28 mouse cellular contexts compared by ENCODE assay signal in the genomic region with DNA sequence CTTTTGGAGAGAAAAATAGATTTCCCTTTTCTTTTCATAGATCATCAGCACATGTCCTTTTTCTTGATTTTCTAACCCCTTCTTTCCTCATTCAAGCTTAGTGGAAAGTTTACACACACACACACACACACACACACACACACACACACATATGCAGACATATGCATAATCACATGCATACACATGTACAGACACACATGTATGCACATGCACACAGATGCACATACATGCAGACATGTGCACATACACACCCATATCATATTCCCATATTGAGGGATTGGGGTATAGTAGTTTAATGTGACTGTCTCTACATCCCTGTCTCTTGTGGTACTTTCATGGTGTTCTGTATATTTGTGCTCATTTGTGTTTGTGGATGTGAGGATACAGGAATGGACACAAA.
DNase-seq lines count a peak whose midpoint lies in the region; ATAC-seq and TF ChIP-seq lines count a peak whose summit lies in the region.
"Had no signal": no experiment of that assay in that cellular context is flagged by ENCODE, and none has a peak within 500 bp of the region (broad histone marks: within the 10 kb centered on the region; RNA-seq: fewer than 3 reads in every experiment).

No protein-coding gene starts in this region.

- H3K4me2 ChIP-seq in forebrain, postnatal 0 days (ENCODE audit: low read depth) = no peak overlapping the region
- H3K4me2 ChIP-seq in forebrain, embryonic 13.5 days = no peak overlapping the region
- 0 out of 2 replicates have a peak overlapping the region, but pooled peaks have one; percentile 7 for H3K4me2 ChIP-seq in midbrain, embryonic 12.5 days (replicated peaks)
- H3K4me2 ChIP-seq in neural tube, embryonic 13.5 days = no peak overlapping the region
- no peak overlapping the region for H3K4me2 ChIP-seq in intestine, embryonic 16.5 days (ENCODE audit: low read depth, low read length)
- H3K4me2 ChIP-seq: hindbrain, embryonic 13.5 days; kidney, embryonic 15.5 days; liver, embryonic 12.5 days had no signal

- no peak for ATAC-seq in forebrain, postnatal 0 days
- peak; percentile 44 for ATAC-seq in forebrain, embryonic 13.5 days
- ATAC-seq in midbrain, embryonic 12.5 days (ENCODE audit: low FRiP score, low read depth) = peak; percentile 23; the same call in 1 of the 2 replicates
- ATAC-seq in neural tube, embryonic 13.5 days (ENCODE audit: low read depth) = 0 out of 2 replicates have a peak, but pooled peaks have one; percentile 44
- no peak for ATAC-seq in intestine, embryonic 16.5 days
- ATAC-seq: activated CD4-positive, CD25-positive, alpha-beta regulatory T cell, adult 4 months; liver, embryonic 12.5 days; liver, postnatal 0 days had no signal

- TF ChIP-seq CTCF in forebrain, postnatal 0 days (IDR thresholded peaks at IDR 0.05; ENCODE audit: low read depth) = no peak
- TF ChIP-seq CTCF in gastrocnemius, adult 2 months (IDR thresholded peaks at IDR 0.05) = no peak

- intact Hi-C loops in gastrocnemius, adult 2 months (cut with DNase I) = no loop called here

- H3K4me1 ChIP-seq in forebrain, embryonic 10.5 days = peaks cover 12% of the 10 kb centered on the region
- H3K4me1 ChIP-seq in forebrain, postnatal 0 days (ENCODE audit: insufficient read depth) = peaks cover 3% of the 10 kb centered on the region; the same call in 1 of the 2 replicates
- peaks cover 13% of the 10 kb centered on the region for H3K4me1 ChIP-seq in forebrain, embryonic 13.5 days
- H3K4me1 ChIP-seq in midbrain, embryonic 12.5 days = peaks cover 12% of the 10 kb centered on the region
- peaks cover 10% of the 10 kb centered on the region for H3K4me1 ChIP-seq in neural tube, embryonic 13.5 days (replicated peaks)
- no peaks in the 10 kb centered on the region for H3K4me1 ChIP-seq in intestine, embryonic 16.5 days (ENCODE audit: control insufficient read depth, insufficient read depth, low read length)
- H3K4me1 ChIP-seq: heart, embryonic 10.5 days; kidney, embryonic 15.5 days; liver, embryonic 12.5 days had no signal

- H3K4me3 ChIP-seq in forebrain, embryonic 10.5 days = no peak overlapping the region
- no peak overlapping the region for H3K4me3 ChIP-seq in forebrain, postnatal 0 days (ENCODE audit: low read depth, low read length)
- no peak overlapping the region for H3K4me3 ChIP-seq in forebrain, embryonic 13.5 days
- no peak overlapping the region for H3K4me3 ChIP-seq in midbrain, embryonic 12.5 days
- no peak overlapping the region for H3K4me3 ChIP-seq in neural tube, embryonic 13.5 days
- H3K4me3 ChIP-seq in intestine, embryonic 16.5 days (ENCODE audit: low read length) = no peak overlapping the region
- no peak overlapping the region for H3K4me3 ChIP-seq in gastrocnemius, adult 2 months
- H3K4me3 ChIP-seq: erythroblast, embryonic 14.5 days; heart, embryonic 10.5 days; hindbrain, embryonic 13.5 days; kidney, embryonic 15.5 days; layer of hippocampus, adult 2 months; liver, embryonic 12.5 days had no signal

- DNase-seq in forebrain, embryonic 10.5 days (ENCODE audit: extremely low spot score, low spot score) = no peak
- no peak for DNase-seq in forebrain, postnatal 0 days
- no peak for DNase-seq in urinary bladder, postnatal 25 days (ENCODE audit: low spot score)
- DNase-seq in gastrocnemius, adult 2 months = no peak
- DNase-seq: adrenal gland, adult 2 months; cerebellum, adult 2 months; cerebellum, postnatal 14 days; gastrocnemius, postnatal 25 days; heart, adult 11 months; heart, postnatal 36 days; kidney, adult 18-20 months; kidney, postnatal 36 days; liver, postnatal 0 days; lung, postnatal 36 days; right cerebral cortex, postnatal 14 days; thymus, postnatal 14 days had no signal

- no peak overlapping the region for H3K9ac ChIP-seq in forebrain, postnatal 0 days
- H3K9ac ChIP-seq in forebrain, embryonic 13.5 days = no peak overlapping the region
- no peak overlapping the region for H3K9ac ChIP-seq in midbrain, embryonic 12.5 days (replicated peaks)
- no peak overlapping the region for H3K9ac ChIP-seq in neural tube, embryonic 13.5 days
- no peak overlapping the region for H3K9ac ChIP-seq in intestine, embryonic 16.5 days (ENCODE audit: low read depth, low read length)
- H3K9ac ChIP-seq: hindbrain, embryonic 13.5 days; kidney, embryonic 15.5 days; liver, embryonic 12.5 days; liver, postnatal 0 days had no signal

- no peaks in the 10 kb centered on the region for H3K36me3 ChIP-seq in forebrain, embryonic 10.5 days (replicated peaks)
- H3K36me3 ChIP-seq in forebrain, postnatal 0 days (ENCODE audit: insufficient read depth) = no peaks in the 10 kb centered on the region
- no peaks in the 10 kb centered on the region for H3K36me3 ChIP-seq in forebrain, embryonic 13.5 days (ENCODE audit: poor library complexity, severe bottlenecking)
- no peaks in the 10 kb centered on the region for H3K36me3 ChIP-seq in midbrain, embryonic 12.5 days
- no peaks in the 10 kb centered on the region for H3K36me3 ChIP-seq in neural tube, embryonic 13.5 days
- H3K36me3 ChIP-seq in intestine, embryonic 16.5 days (ENCODE audit: control insufficient read depth, insufficient read depth, low read length) = no peaks in the 10 kb centered on the region
- H3K36me3 ChIP-seq: heart, embryonic 10.5 days; hindbrain, embryonic 13.5 days; kidney, embryonic 15.5 days; liver, embryonic 12.5 days had no signal

- no peaks in the 10 kb centered on the region for H3K27me3 ChIP-seq in forebrain, embryonic 10.5 days (ENCODE audit: poor library complexity, severe bottlenecking)
- no peaks in the 10 kb centered on the region for H3K27me3 ChIP-seq in forebrain, postnatal 0 days (ENCODE audit: insufficient read depth, low read length)
- H3K27me3 ChIP-seq in forebrain, embryonic 13.5 days = no peaks in the 10 kb centered on the region
- H3K27me3 ChIP-seq in midbrain, embryonic 12.5 days = no peaks in the 10 kb centered on the region
- no peaks in the 10 kb centered on the region for H3K27me3 ChIP-seq in neural tube, embryonic 13.5 days
- H3K27me3 ChIP-seq in intestine, embryonic 16.5 days (replicated peaks; ENCODE audit: control insufficient read depth, insufficient read depth, low read length) = no peaks in the 10 kb centered on the region
- H3K27me3 ChIP-seq: CH12.LX; hindbrain, embryonic 13.5 days; kidney, embryonic 15.5 days; liver, embryonic 12.5 days had no signal

- H3K9me3 ChIP-seq in forebrain, embryonic 10.5 days = no peaks in the 10 kb centered on the region
- H3K9me3 ChIP-seq in forebrain, postnatal 0 days (ENCODE audit: low read length) = no peaks in the 10 kb centered on the region
- H3K9me3 ChIP-seq in forebrain, embryonic 13.5 days (replicated peaks) = no peaks in the 10 kb centered on the region
- H3K9me3 ChIP-seq in midbrain, embryonic 12.5 days = no peaks in the 10 kb centered on the region
- H3K9me3 ChIP-seq in neural tube, embryonic 13.5 days = no peaks in the 10 kb centered on the region
- no peaks in the 10 kb centered on the region for H3K9me3 ChIP-seq in intestine, embryonic 16.5 days (ENCODE audit: control insufficient read depth, low read length)
- H3K9me3 ChIP-seq: heart, embryonic 10.5 days; hindbrain, embryonic 13.5 days; kidney, embryonic 15.5 days; liver, embryonic 12.5 days had no signal

- H3K27ac ChIP-seq in forebrain, embryonic 10.5 days = peak overlapping the region; percentile 35; the same call in 1 of the 2 replicates
- H3K27ac ChIP-seq in forebrain, postnatal 0 days (ENCODE audit: low read depth, low read length) = no peak overlapping the region
- H3K27ac ChIP-seq in forebrain, embryonic 13.5 days = peak overlapping the region; percentile 81
- H3K27ac ChIP-seq in midbrain, embryonic 12.5 days (replicated peaks) = peak overlapping the region; percentile 49
- H3K27ac ChIP-seq in neural tube, embryonic 13.5 days (replicated peaks) = peak overlapping the region; percentile 10; the same call in 1 of the 2 replicates
- H3K27ac ChIP-seq in intestine, embryonic 16.5 days (ENCODE audit: low read length) = no peak overlapping the region
- no peak overlapping the region for H3K27ac ChIP-seq in gastrocnemius, adult 2 months
- H3K27ac ChIP-seq: heart, embryonic 10.5 days; hindbrain, embryonic 13.5 days; kidney, embryonic 15.5 days; layer of hippocampus, adult 2 months; liver, embryonic 12.5 days had no signal

Comparison
In these comparisons a context has a peak if more than half of its experiments do, and no peak if none do; other contexts are left out.
1. H3K27ac ChIP-seq: peak in forebrain, embryonic 10.5 days (single experiment), forebrain, embryonic 13.5 days (single experiment), midbrain, embryonic 12.5 days (single experiment) and neural tube, embryonic 13.5 days (single experiment); none in forebrain, postnatal 0 days (single experiment), intestine, embryonic 16.5 days (single experiment) and gastrocnemius, adult 2 months (single experiment).
2. ATAC-seq: peak in forebrain, embryonic 13.5 days (single experiment), midbrain, embryonic 12.5 days (single experiment) and neural tube, embryonic 13.5 days (single experiment); none in forebrain, postnatal 0 days (single experiment) and intestine, embryonic 16.5 days (single experiment).